Mouse (Mus musculus): Measurements from ENCODE around the gene Scrn2. TPM values are rescaled to one million over a fixed set of nuclear protein-coding genes. Genes with fewer than 3 reads are reported as not detected.
A peak's percentile ranks its signal among the peaks of the same experiment; 100 is the strongest.

Scrn2 gene
- total RNA-seq, 2 experiments from 2014 or later: 4.9 to 5.5 TPM

GRCm38 (mm10) chr11:96996773-96997379 lies 32.9 kb upstream of the Scrn2 start:
- no peak for TF ChIP-seq CTCF (conservative IDR thresholded peaks at IDR 0.05)
- Histone ChIP-seq H3K4me3 (peak overlapping the region; percentile 50), H3K27ac (peak overlapping the region; percentile 73)
- no peak for DNase-seq (ENCODE audit: low spot score in 2 of 2)

DNA sequence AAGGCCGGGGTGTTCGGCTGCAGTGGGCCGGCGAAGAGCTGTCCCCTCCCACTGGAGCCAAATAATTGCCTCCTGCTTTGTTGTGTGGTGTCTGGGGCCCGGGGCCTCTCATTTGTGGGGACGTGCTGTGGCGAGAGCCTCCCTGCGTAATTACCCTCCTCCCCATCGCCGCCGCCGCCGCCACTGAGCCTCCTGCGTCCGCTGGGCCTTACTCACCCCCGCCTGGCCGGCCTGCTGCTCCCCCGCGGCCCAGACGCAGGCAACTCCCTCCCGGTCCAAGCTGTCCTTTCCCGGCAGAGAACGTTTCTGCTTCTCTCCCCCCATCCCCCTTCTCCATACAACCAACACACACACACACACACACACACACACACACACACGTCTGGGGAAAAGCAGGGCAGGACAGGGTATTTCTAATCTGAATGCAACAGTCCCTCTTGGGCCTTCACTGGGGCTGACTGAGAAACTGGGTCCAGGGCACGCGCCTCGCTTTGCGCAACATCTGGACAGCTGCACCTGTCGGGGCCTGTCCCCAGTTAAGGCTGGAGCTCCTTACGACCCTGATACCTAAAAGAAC lies 32.3 kb upstream of the Scrn2 start:
- Histone ChIP-seq H3K27ac (peak overlapping the region; percentile 73), H3K4me3 (peak overlapping the region; percentile 50)
- no peak for DNase-seq (ENCODE audit: low spot score in 2 of 2)
- no peak for TF ChIP-seq CTCF (conservative IDR thresholded peaks at IDR 0.05)

- no peak for DNase-seq (ENCODE audit: low spot score in 2 of 2)
- no peak overlapping the region for H3K27ac ChIP-seq
- H3K4me3 ChIP-seq: no peak overlapping the region
- TF ChIP-seq CTCF (conservative IDR thresholded peaks at IDR 0.05): peak; percentile 19; the same call in 1 of the 2 replicates
Observed at GRCm38 (mm10) chr11:97003170-97003569, 26.6 kb upstream of the Scrn2 start.

DNA sequence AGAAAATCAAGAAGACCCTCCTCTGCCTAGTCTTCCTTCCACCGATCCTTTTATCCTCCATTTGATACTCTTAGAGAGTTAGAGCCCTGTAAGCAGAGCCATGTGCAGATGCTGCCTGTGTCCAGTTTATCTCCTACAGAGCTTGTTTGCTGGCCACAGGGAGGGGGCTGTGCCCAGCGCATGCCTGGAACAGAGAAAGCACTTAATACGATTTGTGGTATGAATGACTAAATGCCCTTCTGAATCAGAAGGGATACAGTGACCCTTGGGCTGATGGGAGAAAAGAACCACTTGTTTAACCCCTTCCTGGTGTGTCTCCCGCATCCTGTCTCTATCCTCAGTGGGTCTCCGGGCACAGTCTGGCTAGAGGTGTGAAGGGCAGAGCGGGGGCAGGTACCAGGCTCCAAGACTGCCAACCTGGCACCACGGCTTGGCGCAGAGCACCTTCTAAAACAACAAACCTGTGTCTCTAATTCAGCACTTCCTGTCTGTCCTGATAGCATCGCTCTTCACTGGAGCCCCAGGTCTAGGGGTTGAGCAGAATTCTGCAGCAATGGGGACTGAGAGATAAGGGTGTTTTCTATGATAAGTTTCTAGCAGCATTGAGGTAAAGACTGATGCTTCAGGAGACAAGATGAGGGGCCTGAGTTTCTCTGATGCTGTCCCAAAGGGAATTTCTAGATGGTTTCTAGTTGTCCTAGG lies 22.5 kb upstream of the Scrn2 start:
- no peak overlapping the region for H3K4me3 ChIP-seq
- no peak for DNase-seq (ENCODE audit: low spot score in 2 of 2)
- no peak for TF ChIP-seq CTCF (conservative IDR thresholded peaks at IDR 0.05)

DNA sequence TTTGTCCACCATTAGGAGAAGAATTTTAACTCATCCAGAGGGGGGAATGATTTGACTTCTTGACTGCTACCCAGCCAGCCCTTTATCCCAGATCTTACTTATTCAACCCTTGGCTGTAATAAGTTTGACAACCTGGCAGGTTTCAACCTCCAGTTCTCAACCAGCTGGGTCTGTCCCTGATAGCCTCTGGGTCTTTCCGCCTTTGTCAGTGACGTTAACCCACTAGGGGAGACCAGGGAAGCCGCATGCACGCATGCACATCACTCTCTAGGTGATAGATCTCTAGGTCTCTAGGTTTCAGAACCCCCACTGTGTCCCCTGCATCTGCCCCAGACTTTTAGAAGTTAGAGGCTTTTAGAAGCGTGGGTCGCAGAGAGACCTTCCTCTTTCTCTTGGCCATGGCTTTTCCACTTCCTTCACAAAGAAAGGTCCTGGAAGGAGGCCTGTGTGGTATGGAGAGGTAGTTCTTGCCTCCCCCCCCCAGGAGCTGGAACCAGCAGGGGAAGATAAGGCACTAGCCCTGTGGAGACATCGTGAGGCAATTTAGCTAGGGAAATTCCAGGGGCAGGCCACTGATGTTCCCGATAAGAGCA lies 20.4 kb upstream of the Scrn2 start:
- Histone ChIP-seq H3K4me3 (no peak overlapping the region), H3K27ac (no peak overlapping the region)
- TF ChIP-seq CTCF (conservative IDR thresholded peaks at IDR 0.05): no peak
- no peak for DNase-seq (ENCODE audit: low spot score in 2 of 2)

More for the DNA sequence above, 22.5 kb upstream of the Scrn2 start:
- no peak overlapping the region for H3K27ac ChIP-seq

GRCm38 (mm10) chr11:97013121-97013670 lies 16.5 kb upstream of the Scrn2 start, which contains the start of gene Sp6:
Gene Sp6 (plus strand): TSS chr11:97013394.
- H3K4me3 ChIP-seq: no peak within 1 kb of the TSS
- DNase-seq (ENCODE audit: low spot score in 2 of 2): no peak
- no peak for TF ChIP-seq CTCF (conservative IDR thresholded peaks at IDR 0.05)
- no peak within 1 kb of the TSS for H3K27ac ChIP-seq

DNA sequence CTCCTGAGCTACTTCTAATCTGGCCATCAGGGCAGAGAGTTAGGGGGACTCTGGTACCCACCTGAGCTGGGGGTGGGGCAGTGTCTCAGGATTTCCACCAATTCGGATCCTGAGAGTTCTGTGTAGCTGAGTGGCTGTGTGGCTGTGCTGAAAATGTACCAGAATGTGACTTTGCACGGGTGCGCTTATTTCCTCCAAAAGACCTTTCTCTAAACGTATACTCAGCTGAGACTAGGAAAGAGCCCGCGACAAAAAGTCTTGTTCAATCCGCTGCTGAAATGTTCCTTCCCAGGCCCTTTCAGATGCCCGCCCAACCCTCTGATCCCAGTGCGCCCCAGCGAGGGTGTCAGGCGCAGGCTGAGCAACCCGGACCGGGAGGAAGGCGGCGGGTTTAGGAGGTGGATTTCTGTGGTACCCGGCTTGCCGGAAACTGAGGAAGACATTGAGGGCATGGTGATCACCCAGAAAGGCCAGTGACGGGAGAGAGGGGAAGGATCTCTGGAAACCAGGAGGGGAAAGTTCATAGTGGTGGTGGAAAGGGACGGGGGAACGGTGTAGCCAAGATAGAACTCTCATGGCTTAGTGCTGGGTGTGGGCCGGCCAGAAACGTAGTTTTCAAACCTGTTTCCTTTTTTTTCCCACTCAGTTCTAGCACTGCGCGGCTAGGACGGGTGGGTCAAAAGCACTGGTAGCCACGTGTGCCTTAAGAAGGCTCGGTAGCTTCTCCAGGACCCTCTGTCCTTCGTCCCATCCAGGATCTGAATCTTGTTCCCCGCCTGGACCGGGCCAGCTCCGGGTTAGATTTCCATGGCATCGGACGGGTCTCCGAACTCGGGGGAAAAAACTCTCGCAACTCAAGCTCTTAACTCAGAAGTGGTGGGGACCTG lies 11.8 kb upstream of the Scrn2 start:
- TF ChIP-seq CTCF (conservative IDR thresholded peaks at IDR 0.05): no peak
- no peak overlapping the region for H3K27ac ChIP-seq
- no peak overlapping the region for H3K4me3 ChIP-seq
- DNase-seq (ENCODE audit: low spot score in 2 of 2): no peak

DNA sequence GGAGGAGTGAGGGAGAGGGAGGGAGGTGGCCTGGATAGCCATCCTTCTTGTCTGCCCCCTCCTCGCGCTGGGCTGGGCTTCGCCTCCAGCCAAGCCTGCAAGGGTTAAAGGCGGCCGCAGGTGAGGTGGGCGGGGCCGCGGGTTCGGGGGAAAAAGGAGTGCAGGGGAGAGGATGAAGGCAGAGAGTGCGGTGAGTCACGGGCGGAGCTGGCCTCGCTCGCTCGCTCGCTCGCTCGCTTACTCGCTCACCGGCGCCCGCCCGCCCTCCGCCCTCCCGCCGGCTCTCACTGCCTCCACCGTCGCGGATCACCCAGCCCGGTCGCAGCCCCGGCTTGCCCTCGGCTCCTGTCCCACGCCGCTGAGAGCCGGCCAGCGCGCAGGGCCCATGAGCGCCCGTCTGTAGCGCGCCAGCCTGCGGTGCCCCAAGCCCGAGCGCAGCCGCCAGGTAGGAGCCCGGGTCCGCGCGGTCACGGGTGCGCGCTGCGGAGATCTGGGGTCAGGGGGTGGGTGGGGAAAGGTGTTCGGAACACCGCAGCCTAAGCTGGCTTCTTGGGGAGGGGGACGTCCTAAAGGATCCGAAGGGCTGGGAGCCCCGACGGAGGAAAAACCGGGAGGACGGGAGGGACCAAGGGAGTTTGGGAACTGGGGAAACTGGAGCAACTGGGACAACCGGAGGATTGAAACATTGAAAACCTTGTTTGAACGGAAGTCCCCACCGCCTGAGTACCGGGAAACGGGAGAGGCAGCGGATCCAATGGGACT lies 11.0 kb upstream of the Scrn2 start:
- no peak for DNase-seq (ENCODE audit: low spot score in 2 of 2)
- H3K4me3 ChIP-seq: no peak overlapping the region
- no peak for TF ChIP-seq CTCF (conservative IDR thresholded peaks at IDR 0.05)
- H3K27ac ChIP-seq: no peak overlapping the region

DNA sequence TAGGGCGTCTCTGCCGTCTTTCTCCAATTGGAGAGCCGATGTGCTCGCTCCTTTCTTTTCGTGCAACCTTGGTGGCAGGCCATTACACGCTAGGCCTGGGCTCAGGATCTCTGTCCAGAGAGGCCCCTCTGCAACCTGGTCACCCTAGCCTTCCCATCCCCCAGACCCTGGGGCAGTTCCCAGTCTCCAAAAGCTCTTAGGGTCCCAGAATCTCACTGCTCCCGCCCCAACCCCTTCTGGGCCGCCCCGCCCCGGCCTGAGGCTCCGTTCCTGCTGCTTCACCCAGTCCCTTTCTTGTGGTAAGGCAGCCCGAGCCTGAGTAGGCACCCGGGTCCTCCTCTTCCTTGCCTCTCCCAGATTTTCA lies 10.4 kb upstream of the Scrn2 start:
- DNase-seq (ENCODE audit: low spot score in 2 of 2): no peak
- Histone ChIP-seq H3K4me3 (no peak overlapping the region), H3K27ac (no peak overlapping the region)
- TF ChIP-seq CTCF (conservative IDR thresholded peaks at IDR 0.05): no peak

DNA sequence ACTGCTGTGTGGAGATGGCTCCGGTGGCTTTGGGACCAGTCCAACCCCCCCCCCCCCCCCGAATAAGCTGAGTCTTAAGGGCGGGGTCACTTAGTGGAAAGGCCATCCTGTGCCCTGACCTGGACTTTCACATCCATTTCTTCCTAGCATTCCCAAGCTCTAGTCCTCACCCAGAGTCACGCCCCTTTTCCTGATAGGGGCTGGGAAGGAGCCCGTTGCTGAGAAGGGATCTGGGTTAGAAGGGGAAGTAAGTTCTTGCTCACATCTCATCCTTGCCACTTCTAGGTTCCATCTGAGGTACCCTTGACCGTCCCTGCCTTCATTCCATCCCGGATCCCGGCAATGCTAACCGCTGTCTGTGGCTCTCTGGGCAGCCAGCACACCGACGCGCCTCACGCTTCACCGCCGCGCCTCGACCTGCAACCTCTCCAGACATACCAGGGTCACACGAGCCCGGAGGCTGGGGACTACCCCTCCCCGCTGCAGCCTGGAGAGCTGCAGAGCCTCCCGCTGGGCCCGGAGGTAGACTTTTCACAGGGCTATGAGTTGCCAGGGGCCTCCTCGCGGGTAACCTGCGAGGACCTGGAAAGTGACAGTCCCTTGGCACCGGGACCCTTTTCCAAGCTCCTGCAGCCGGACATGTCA lies 8.5 kb upstream of the Scrn2 start:
- H3K27ac ChIP-seq: no peak overlapping the region
- TF ChIP-seq CTCF (conservative IDR thresholded peaks at IDR 0.05): no peak
- peak overlapping the region; percentile 54; the same call in 1 of the 2 replicates for H3K4me3 ChIP-seq
- DNase-seq (ENCODE audit: low spot score in 2 of 2): no peak

- peak in 1 of 2 experiments; percentile 75 for DNase-seq (ENCODE audit: low spot score in 2 of 2)
- peak overlapping the region; percentile 54 for H3K4me3 ChIP-seq
- H3K27ac ChIP-seq: no peak overlapping the region
Observed at GRCm38 (mm10) chr11:97021873-97022484, 7.8 kb upstream of the Scrn2 start.

More at GRCm38 (mm10) chr11:97021873-97022484, 7.8 kb upstream of the Scrn2 start:
- TF ChIP-seq CTCF (conservative IDR thresholded peaks at IDR 0.05): peak; percentile 74
